In genomic region chr9:96892546-96892945, GRCm38 (mm10) we compare ENCODE assay signal across 8 mouse cellular contexts. TPM values are rescaled to one million over a fixed set of nuclear protein-coding genes. Genes with fewer than 3 reads are reported as not detected.
DNase-seq lines count a peak whose midpoint lies in the region; ATAC-seq and TF ChIP-seq lines count a peak whose summit lies in the region.

Gene Pxylp1 (minus strand): TSS chr9:96892669.

- ATAC-seq in kidney, postnatal 0 days (replicated peaks; ENCODE audit: low FRiP score, low read depth): no peak
- no peak for ATAC-seq in forebrain, embryonic 14.5 days
- no peak for ATAC-seq in hindbrain, embryonic 16.5 days
- peak; percentile 70 for ATAC-seq in midbrain, embryonic 11.5 days (ENCODE audit: low FRiP score)

- no peaks in the 10 kb centered on the region; the same call in 1 of the 2 replicates for H3K27me3 ChIP-seq in kidney, postnatal 0 days (ENCODE audit: insufficient read depth, low read length)
- H3K27me3 ChIP-seq in forebrain, embryonic 14.5 days (replicated peaks; ENCODE audit: control insufficient read depth, insufficient read depth, low read length): no peaks in the 10 kb centered on the region; the same call in 1 of the 2 replicates
- no peaks in the 10 kb centered on the region for H3K27me3 ChIP-seq in hindbrain, embryonic 16.5 days (replicated peaks; ENCODE audit: control insufficient read depth, insufficient read depth, low read length)
- 0 out of 2 replicates have a peak, but pooled peaks cover 2% of the 10 kb centered on the region for H3K27me3 ChIP-seq in midbrain, embryonic 11.5 days (ENCODE audit: control insufficient read depth, insufficient read depth, low read length)

- no peak within 1 kb of the TSS for H3K4me2 ChIP-seq in kidney, postnatal 0 days (ENCODE audit: low read length)
- no peak within 1 kb of the TSS for H3K4me2 ChIP-seq in forebrain, embryonic 14.5 days (ENCODE audit: low read length)
- H3K4me2 ChIP-seq in hindbrain, embryonic 16.5 days (ENCODE audit: low read length): no peak within 1 kb of the TSS
- H3K4me2 ChIP-seq in midbrain, embryonic 11.5 days: peak within 1 kb of the TSS; percentile 30

- no peak within 1 kb of the TSS for H3K9ac ChIP-seq in kidney, postnatal 0 days (ENCODE audit: low read depth, low read length)
- no peak within 1 kb of the TSS for H3K9ac ChIP-seq in forebrain, embryonic 14.5 days (ENCODE audit: low read length)
- no peak within 1 kb of the TSS for H3K9ac ChIP-seq in hindbrain, embryonic 16.5 days (ENCODE audit: low read depth, low read length)
- peak within 1 kb of the TSS; percentile 41 for H3K9ac ChIP-seq in midbrain, embryonic 11.5 days (ENCODE audit: low read length)

- H3K4me3 ChIP-seq in kidney, postnatal 0 days (replicated peaks; ENCODE audit: low read depth, low read length): no peak within 1 kb of the TSS
- no peak within 1 kb of the TSS for H3K4me3 ChIP-seq in forebrain, embryonic 14.5 days (ENCODE audit: low read depth, low read length)
- no peak within 1 kb of the TSS for H3K4me3 ChIP-seq in hindbrain, embryonic 16.5 days (ENCODE audit: low read length)
- no peak within 1 kb of the TSS for H3K4me3 ChIP-seq in midbrain, embryonic 11.5 days (ENCODE audit: low read depth, low read length)

- no peak for TF ChIP-seq CTCF in kidney, postnatal 0 days (IDR thresholded peaks at IDR 0.05; ENCODE audit: low read depth)

- no peaks in the 10 kb centered on the region for H3K36me3 ChIP-seq in kidney, postnatal 0 days (ENCODE audit: insufficient read depth, low read length)
- no peaks in the 10 kb centered on the region for H3K36me3 ChIP-seq in forebrain, embryonic 14.5 days (ENCODE audit: control insufficient read depth, insufficient read depth, low read length)
- no peaks in the 10 kb centered on the region for H3K36me3 ChIP-seq in hindbrain, embryonic 16.5 days (ENCODE audit: control insufficient read depth, insufficient read depth, low read length)
- no peaks in the 10 kb centered on the region for H3K36me3 ChIP-seq in midbrain, embryonic 11.5 days (ENCODE audit: control insufficient read depth, insufficient read depth, low read length)

- no peaks in the 10 kb centered on the region; the same call in 1 of the 2 replicates for H3K4me1 ChIP-seq in kidney, postnatal 0 days (replicated peaks; ENCODE audit: insufficient read depth, low read length)
- peaks cover 34% of the 10 kb centered on the region for H3K4me1 ChIP-seq in forebrain, embryonic 14.5 days (ENCODE audit: control insufficient read depth, insufficient read depth, low read length)
- peaks cover 20% of the 10 kb centered on the region for H3K4me1 ChIP-seq in hindbrain, embryonic 16.5 days (ENCODE audit: control insufficient read depth, insufficient read depth, low read depth, low read length)
- H3K4me1 ChIP-seq in midbrain, embryonic 11.5 days (ENCODE audit: control insufficient read depth, insufficient read depth, low read length): peaks cover 39% of the 10 kb centered on the region

- 23% methylated on average over 3 of the region's 3 CpGs for WGBS in kidney, postnatal 0 days
- 2% methylated on average over 3 of the region's 3 CpGs for WGBS in forebrain, embryonic 14.5 days
- 4% methylated on average over 3 of the region's 3 CpGs for WGBS in hindbrain, embryonic 16.5 days
- WGBS in midbrain, embryonic 11.5 days: 5% methylated on average over 3 of the region's 3 CpGs

- H3K9me3 ChIP-seq in kidney, postnatal 0 days (replicated peaks; ENCODE audit: low read length): no peaks in the 10 kb centered on the region
- H3K9me3 ChIP-seq in forebrain, embryonic 14.5 days (replicated peaks; ENCODE audit: control insufficient read depth, low read length): no peaks in the 10 kb centered on the region; the same call in 1 of the 2 replicates
- H3K9me3 ChIP-seq in hindbrain, embryonic 16.5 days (ENCODE audit: control insufficient read depth, low read length): no peaks in the 10 kb centered on the region
- H3K9me3 ChIP-seq in midbrain, embryonic 11.5 days (ENCODE audit: control insufficient read depth, low read length): no peaks in the 10 kb centered on the region

- intact Hi-C loops in gastrocnemius, postnatal 36 days (cut with DNase I): no loop called here

- DNase-seq in kidney, postnatal 0 days (ENCODE audit: low spot score): no peak
- DNase-seq in kidney, adult 9 months: no peak
- DNase-seq in forebrain, embryonic 14.5 days (ENCODE audit: low spot score): peak; percentile 70
- peak; percentile 94 for DNase-seq in midbrain, embryonic 11.5 days (ENCODE audit: low spot score, missing footprints)
- no peak for DNase-seq in gastrocnemius, postnatal 36 days
- DNase-seq in frontal cortex, postnatal 36 days (ENCODE audit: low spot score in 2 of 2): no peak
- no peak for DNase-seq in gastrocnemius, postnatal 10 days

- no peak within 1 kb of the TSS for H3K27ac ChIP-seq in kidney, postnatal 0 days
- H3K27ac ChIP-seq in forebrain, embryonic 14.5 days (ENCODE audit: low read depth, low read length): peak within 1 kb of the TSS; percentile 49; the same call in 1 of the 2 replicates
- H3K27ac ChIP-seq in hindbrain, embryonic 16.5 days (ENCODE audit: low read depth, low read length): peak within 1 kb of the TSS; percentile 16; the same call in 1 of the 2 replicates
- peak within 1 kb of the TSS; percentile 71 for H3K27ac ChIP-seq in midbrain, embryonic 11.5 days (ENCODE audit: low read depth, low read length)

RNA-seq across cellular contexts. Expression of gene Pxylp1, which starts in this region (rescaled TPM):
- 13.8 and 15.7 TPM in 2 replicates for polyA plus RNA-seq in kidney, postnatal 0 days (2015; fragmentation: Nextera tagmentation; extraction: Ambion mirVana)
- polyA plus RNA-seq in forebrain, embryonic 14.5 days (2014; fragmentation: Nextera tagmentation; extraction: Ambion mirVana): 36.7 and 45.4 TPM in 2 replicates
- polyA plus RNA-seq in hindbrain, embryonic 16.5 days (2015; fragmentation: Nextera tagmentation; extraction: Ambion mirVana): 30.7 and 37.6 TPM in 2 replicates
- polyA plus RNA-seq in midbrain, embryonic 11.5 days (2014; fragmentation: Nextera tagmentation; extraction: Ambion mirVana): 63.8 and 71.8 TPM in 2 replicates
- total RNA-seq in gastrocnemius, postnatal 36 days (2021): 1 to 10 TPM; 1.2 to 1.6 TPM
- total RNA-seq in gastrocnemius, postnatal 10 days (2021): 1 to 10 TPM; 4.5 to 7.4 TPM

Comparison
In these comparisons a context has a peak if more than half of its experiments do, and no peak if none do; other contexts are left out.
1. DNase-seq: peak in forebrain, embryonic 14.5 days (single experiment) and midbrain, embryonic 11.5 days (single experiment); none in kidney, postnatal 0 days (single experiment), kidney, adult 9 months (single experiment), gastrocnemius, postnatal 36 days (0 of 2), frontal cortex, postnatal 36 days (0 of 2) and gastrocnemius, postnatal 10 days (single experiment).